Mouse (Mus musculus): ENCODE measurements around the gene Specc1. TPM values are rescaled to one million over a fixed set of nuclear protein-coding genes. Genes with fewer than 3 reads are reported as not detected.

Specc1 gene
- polyA plus RNA-seq, 1 experiment, result 65.0 TPM

DNA sequence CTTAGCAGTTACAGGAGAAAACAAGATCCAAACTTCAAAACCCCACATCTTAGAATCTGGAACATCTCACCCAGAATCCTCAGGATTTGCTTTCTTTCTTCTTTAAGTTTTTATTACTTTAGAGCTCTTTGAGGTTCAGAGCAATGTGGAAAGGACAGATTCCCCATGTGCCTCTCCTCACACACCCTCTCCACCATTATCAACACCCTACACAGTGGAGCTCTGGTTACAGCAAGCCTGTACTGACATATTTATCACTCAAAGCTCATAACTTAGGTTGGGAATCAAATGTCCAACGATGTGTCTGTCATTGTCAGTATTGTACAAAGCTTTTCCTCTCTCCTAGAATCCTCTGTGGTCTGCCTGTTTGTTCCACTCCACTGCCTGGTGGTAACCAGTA, 108.0 kb downstream of the Specc1 start:
- TF ChIP-seq POLR2A (IDR thresholded peaks at IDR 0.05; ENCODE audit: borderline replicate concordance, low read depth, low read length), result no peak
- no peak for TF ChIP-seq CTCF (IDR thresholded peaks at IDR 0.05; ENCODE audit: low read depth, low read length)
- no peak overlapping the region for H3K27ac ChIP-seq (ENCODE audit: insufficient read depth, low read depth, low read length)
- no peak overlapping the region for H3K4me3 ChIP-seq (ENCODE audit: insufficient read depth, low read length)
- H3K4me1 ChIP-seq (ENCODE audit: control insufficient read depth, insufficient read depth, low read length), result no peaks in the 10 kb centered on the region

- no peaks in the 10 kb centered on the region for H3K4me1 ChIP-seq (ENCODE audit: control insufficient read depth, insufficient read depth, low read length)
- H3K27ac ChIP-seq (ENCODE audit: insufficient read depth, low read depth, low read length), result no peak overlapping the region
- TF ChIP-seq POLR2A (IDR thresholded peaks at IDR 0.05; ENCODE audit: borderline replicate concordance, low read depth, low read length) (no peak), CTCF (IDR thresholded peaks at IDR 0.05; ENCODE audit: low read depth, low read length) (no peak)
- no peak overlapping the region for H3K4me3 ChIP-seq (ENCODE audit: insufficient read depth, low read length)
Measured at GRCm38 (mm10) chr11:62065655-62066054, 109.1 kb downstream of the Specc1 start.

GRCm38 (mm10) chr11:62069554-62069953, 113.0 kb downstream of the Specc1 start:
- Histone ChIP-seq H3K4me1 (ENCODE audit: control insufficient read depth, insufficient read depth, low read length) (peaks cover 8% of the 10 kb centered on the region), H3K4me3 (ENCODE audit: insufficient read depth, low read length) (no peak overlapping the region), H3K27ac (ENCODE audit: insufficient read depth, low read depth, low read length) (no peak overlapping the region)
- TF ChIP-seq POLR2A (IDR thresholded peaks at IDR 0.05; ENCODE audit: borderline replicate concordance, low read depth, low read length), result no peak
- TF ChIP-seq CTCF (IDR thresholded peaks at IDR 0.05; ENCODE audit: low read depth, low read length), result no peak

GRCm38 (mm10) chr11:62070206-62070605, 113.6 kb downstream of the Specc1 start:
- Histone ChIP-seq H3K27ac (ENCODE audit: insufficient read depth, low read depth, low read length) (no peak overlapping the region), H3K4me3 (ENCODE audit: insufficient read depth, low read length) (no peak overlapping the region), H3K4me1 (ENCODE audit: control insufficient read depth, insufficient read depth, low read length) (peaks cover 13% of the 10 kb centered on the region)
- TF ChIP-seq CTCF (IDR thresholded peaks at IDR 0.05; ENCODE audit: low read depth, low read length) (no peak), POLR2A (IDR thresholded peaks at IDR 0.05; ENCODE audit: borderline replicate concordance, low read depth, low read length) (no peak)

DNA sequence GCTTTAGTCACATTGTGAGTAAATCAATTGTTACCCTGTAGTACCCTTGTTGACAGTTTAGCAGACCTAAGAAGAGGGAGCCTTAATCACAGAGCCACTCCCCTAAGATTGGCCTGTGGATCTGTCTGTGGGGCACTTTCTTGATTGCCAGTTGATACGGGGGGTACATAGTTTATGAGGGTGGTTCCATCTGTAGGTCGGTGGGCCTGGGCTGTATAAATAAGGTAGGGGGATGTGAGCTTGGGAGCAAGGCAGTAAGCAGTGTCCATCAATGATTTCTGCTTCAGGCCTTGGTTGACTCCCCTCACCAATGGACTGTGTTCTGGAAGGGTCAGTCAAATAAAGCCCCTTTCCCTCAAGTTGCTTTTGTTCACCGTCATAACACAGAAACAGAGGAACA, 115.8 kb downstream of the Specc1 start:
- H3K4me1 ChIP-seq (ENCODE audit: control insufficient read depth, insufficient read depth, low read length), result peaks cover 20% of the 10 kb centered on the region
- H3K4me3 ChIP-seq (ENCODE audit: insufficient read depth, low read length), result no peak overlapping the region
- no peak overlapping the region for H3K27ac ChIP-seq (ENCODE audit: insufficient read depth, low read depth, low read length)
- TF ChIP-seq POLR2A (IDR thresholded peaks at IDR 0.05; ENCODE audit: borderline replicate concordance, low read depth, low read length), result no peak
- TF ChIP-seq CTCF (IDR thresholded peaks at IDR 0.05; ENCODE audit: low read depth, low read length), result no peak

GRCm38 (mm10) chr11:62073575-62074140, 117.1 kb downstream of the Specc1 start:
- Histone ChIP-seq H3K4me3 (ENCODE audit: insufficient read depth, low read length) (no peak overlapping the region), H3K4me1 (ENCODE audit: control insufficient read depth, insufficient read depth, low read length) (peaks cover 31% of the 10 kb centered on the region), H3K27ac (ENCODE audit: insufficient read depth, low read depth, low read length) (no peak overlapping the region)
- TF ChIP-seq POLR2A (IDR thresholded peaks at IDR 0.05; ENCODE audit: borderline replicate concordance, low read depth, low read length) (no peak), CTCF (IDR thresholded peaks at IDR 0.05; ENCODE audit: low read depth, low read length) (no peak)

- Histone ChIP-seq H3K27ac (ENCODE audit: insufficient read depth, low read depth, low read length) (no peak overlapping the region), H3K4me1 (ENCODE audit: control insufficient read depth, insufficient read depth, low read length) (peaks cover 37% of the 10 kb centered on the region), H3K4me3 (ENCODE audit: insufficient read depth, low read length) (no peak overlapping the region)
- no peak for TF ChIP-seq POLR2A (IDR thresholded peaks at IDR 0.05; ENCODE audit: borderline replicate concordance, low read depth, low read length)
- TF ChIP-seq CTCF (IDR thresholded peaks at IDR 0.05; ENCODE audit: low read depth, low read length), result no peak
Measured at GRCm38 (mm10) chr11:62074578-62074977, 118.0 kb downstream of the Specc1 start.

GRCm38 (mm10) chr11:62075071-62075470, 118.5 kb downstream of the Specc1 start:
- H3K27ac ChIP-seq (ENCODE audit: insufficient read depth, low read depth, low read length), result 0 out of 2 replicates have a peak overlapping the region, but pooled peaks have one; percentile 23
- TF ChIP-seq POLR2A (IDR thresholded peaks at IDR 0.05; ENCODE audit: borderline replicate concordance, low read depth, low read length) (no peak), CTCF (IDR thresholded peaks at IDR 0.05; ENCODE audit: low read depth, low read length) (no peak)
- no peak overlapping the region for H3K4me3 ChIP-seq (ENCODE audit: insufficient read depth, low read length)
- H3K4me1 ChIP-seq (ENCODE audit: control insufficient read depth, insufficient read depth, low read length), result peaks cover 41% of the 10 kb centered on the region

- peak overlapping the region; percentile 24; the same call in 1 of the 2 replicates for H3K27ac ChIP-seq (ENCODE audit: insufficient read depth, low read depth, low read length)
Measured at GRCm38 (mm10) chr11:62075551-62075950, 119.0 kb downstream of the Specc1 start.

DNA sequence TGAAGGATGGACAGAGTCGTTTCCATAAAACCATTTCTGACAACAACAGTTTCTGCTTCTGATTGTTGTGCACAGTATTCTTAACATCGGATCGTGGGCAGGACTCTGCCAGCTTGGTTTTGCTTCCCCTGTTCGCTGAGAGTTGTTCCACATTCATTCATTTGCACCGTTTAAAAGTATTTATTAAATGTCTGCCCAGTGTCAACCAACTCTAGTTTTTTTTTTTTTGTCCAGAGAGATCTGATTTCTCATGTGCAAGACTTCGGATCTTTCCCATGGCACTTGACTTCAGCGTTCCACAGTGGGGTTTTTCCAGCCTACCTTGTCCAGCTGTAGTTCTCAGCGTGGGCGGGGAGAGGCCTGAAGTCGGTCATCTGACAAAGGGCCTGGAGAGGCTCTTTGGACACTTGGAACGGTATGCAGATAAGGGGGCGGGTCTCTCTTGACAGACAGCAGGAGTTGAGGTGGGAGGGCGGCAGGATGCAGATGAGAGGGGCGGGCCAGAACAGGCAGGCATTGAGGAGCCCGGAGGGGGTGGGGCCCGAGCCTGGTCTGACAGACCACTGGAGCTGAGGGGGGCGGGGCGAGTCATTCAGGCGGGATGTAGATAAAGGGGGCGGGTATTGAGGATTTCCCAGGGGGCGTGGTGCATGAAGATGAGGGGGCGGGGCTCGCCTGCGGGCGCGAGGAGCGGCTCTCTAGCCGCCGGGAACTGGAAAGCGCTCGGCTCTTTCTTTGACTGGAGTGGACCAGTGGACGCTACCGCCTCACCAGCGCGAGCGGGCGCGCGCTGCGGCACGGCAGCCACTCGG, 120.0 kb downstream of the Specc1 start:
- H3K4me1 ChIP-seq (ENCODE audit: control insufficient read depth, insufficient read depth, low read length), result peaks cover 49% of the 10 kb centered on the region
- peak overlapping the region; percentile 70 for H3K4me3 ChIP-seq (ENCODE audit: insufficient read depth, low read length)
- H3K27ac ChIP-seq (ENCODE audit: insufficient read depth, low read depth, low read length), result peak overlapping the region; percentile 47
- no peak for TF ChIP-seq CTCF (IDR thresholded peaks at IDR 0.05; ENCODE audit: low read depth, low read length)
- no peak for TF ChIP-seq POLR2A (IDR thresholded peaks at IDR 0.05; ENCODE audit: borderline replicate concordance, low read depth, low read length)

More at GRCm38 (mm10) chr11:62075551-62075950, 119.0 kb downstream of the Specc1 start:
- H3K4me3 ChIP-seq (ENCODE audit: insufficient read depth, low read length), result no peak overlapping the region
- TF ChIP-seq CTCF (IDR thresholded peaks at IDR 0.05; ENCODE audit: low read depth, low read length), result no peak
- no peak for TF ChIP-seq POLR2A (IDR thresholded peaks at IDR 0.05; ENCODE audit: borderline replicate concordance, low read depth, low read length)
- peaks cover 46% of the 10 kb centered on the region for H3K4me1 ChIP-seq (ENCODE audit: control insufficient read depth, insufficient read depth, low read length)
